Mouse (Mus musculus) lung, postnatal 0 days (tissue): Measurements from ENCODE around the gene Spata2. TPM values are rescaled to one million over a fixed set of nuclear protein-coding genes. Genes with fewer than 3 reads are reported as not detected.
A peak's percentile ranks its signal among the peaks of the same experiment; 100 is the strongest.

Experiments
- ATAC-seq: fragments of 200-750 bp; cut with Nextera tagmentation; 2 replicates; pipeline ENCODE4 v1.8.0; 2017; ENCODE audit warnings: moderate library complexity
- DNase-seq: peaks from one replicate; pipeline ENCODE4 v3.0.0-alpha.2; 2016; ENCODE audit warnings: low spot score
- H3K27ac ChIP-seq: fragments of 300-500 bp; sonication (generic); 2 replicates; pipeline ENCODE4 v1.5.1; 2014; ENCODE audit warnings: antibody characterized with exemption, mild to moderate bottlenecking, low read length, mixed read lengths
- H3K27me3 ChIP-seq: fragments of 300-500 bp; sonication (generic); replicated peaks from 2 replicates; pipeline ENCODE4 v1.6.1; 2014; ENCODE audit warnings: low read length, mixed read lengths; ENCODE audit not compliant: insufficient read depth
- H3K36me3 ChIP-seq: fragments of 300-500 bp; sonication (generic); 2 replicates; pipeline ENCODE4 v1.6.1; 2014; ENCODE audit warnings: low read length, mixed read lengths; ENCODE audit not compliant: insufficient read depth
- H3K4me1 ChIP-seq: fragments of 300-500 bp; sonication (generic); 2 replicates; pipeline ENCODE4 v1.6.1; 2014; ENCODE audit warnings: antibody characterized with exemption, low read depth, low read length, mixed read lengths; ENCODE audit not compliant: insufficient read depth
- H3K4me2 ChIP-seq: fragments of 300-500 bp; sonication (generic); replicated peaks from 2 replicates; pipeline ENCODE4 v1.6.1; 2014; ENCODE audit warnings: low read depth, mild to moderate bottlenecking, low read length, moderate library complexity, mixed read lengths
- H3K4me3 ChIP-seq: fragments of 300-500 bp; sonication (generic); 2 replicates; pipeline ENCODE4 v1.5.1; 2014; ENCODE audit warnings: low read depth, low read length
- H3K9ac ChIP-seq: fragments of 300-500 bp; sonication (generic); replicated peaks from 2 replicates; pipeline ENCODE4 v1.6.1; 2014; ENCODE audit warnings: low read depth, mild to moderate bottlenecking
- H3K9me3 ChIP-seq: fragments of 300-500 bp; sonication (generic); 2 replicates; pipeline ENCODE4 v1.6.1; 2016; ENCODE audit warnings: low read length, mixed read lengths
- CTCF ChIP-seq: IDR thresholded peaks from 2 replicates; pipeline ENCODE4 v1.5.1; 2016; ENCODE audit warnings: antibody characterized with exemption, mild to moderate bottlenecking
- EP300 ChIP-seq: IDR thresholded peaks from 2 replicates; pipeline ENCODE4 v1.6.1; 2016; ENCODE audit warnings: antibody characterized with exemption, mild to moderate bottlenecking, control low read depth
- WGBS: fragments of 180-500 bp; shearing (Covaris S2); extraction: QIAGEN DNeasy Blood & Tissue Kit; methylation state at CpG from one replicate; pipeline ENCODE4 v1.1.7; 2014; 5-methylcytosine and 5-hydroxymethylcytosine counted together
- polyA plus RNA-seq: library from polyadenylated mRNA; unstranded; fragments of >200 nt; fragmentation: Nextera tagmentation; extraction: Ambion mirVana; gene quantifications from 2 replicates; pipeline ENCODE4 v1.2.1, GENCODE M21; 2015

Spata2 gene
- polyA plus RNA-seq, 1 experiment from 2014 or later: 8.9 TPM

DNA sequence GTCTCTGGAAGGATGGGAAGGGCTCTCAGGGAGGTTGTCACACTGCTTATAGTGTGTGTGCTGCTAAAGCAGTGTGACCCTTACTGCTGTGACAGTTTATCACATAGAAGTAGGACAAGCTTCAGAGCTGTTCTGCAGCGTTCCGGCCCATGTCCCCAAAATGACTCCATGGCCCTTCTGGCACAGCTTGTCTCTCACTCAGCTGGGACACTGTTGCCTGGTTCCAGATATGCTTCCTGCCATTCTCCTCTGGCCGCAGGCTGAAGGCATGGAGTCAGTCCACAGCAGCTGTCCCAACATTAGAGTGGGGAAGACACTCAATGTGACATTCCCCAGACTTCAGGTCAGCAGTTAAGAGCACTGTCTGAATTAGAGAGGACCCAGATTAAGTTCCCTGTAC is 34.1 kb downstream of the Spata2 start:
- 96% methylated on average over 3 of the region's 3 CpGs for WGBS
- ATAC-seq: no peak
- no peaks in the 10 kb centered on the region for H3K9me3 ChIP-seq
- no peak for TF ChIP-seq CTCF
- no peak for TF ChIP-seq EP300
- H3K27me3 ChIP-seq: no peaks in the 10 kb centered on the region
- H3K9ac ChIP-seq: no peak overlapping the region
- H3K4me3 ChIP-seq: no peak overlapping the region
- H3K4me2 ChIP-seq: no peak overlapping the region
- DNase-seq: no peak
- H3K4me1 ChIP-seq: no peaks in the 10 kb centered on the region
- peaks cover 19% of the 10 kb centered on the region for H3K36me3 ChIP-seq
- H3K27ac ChIP-seq: no peak overlapping the region

DNA sequence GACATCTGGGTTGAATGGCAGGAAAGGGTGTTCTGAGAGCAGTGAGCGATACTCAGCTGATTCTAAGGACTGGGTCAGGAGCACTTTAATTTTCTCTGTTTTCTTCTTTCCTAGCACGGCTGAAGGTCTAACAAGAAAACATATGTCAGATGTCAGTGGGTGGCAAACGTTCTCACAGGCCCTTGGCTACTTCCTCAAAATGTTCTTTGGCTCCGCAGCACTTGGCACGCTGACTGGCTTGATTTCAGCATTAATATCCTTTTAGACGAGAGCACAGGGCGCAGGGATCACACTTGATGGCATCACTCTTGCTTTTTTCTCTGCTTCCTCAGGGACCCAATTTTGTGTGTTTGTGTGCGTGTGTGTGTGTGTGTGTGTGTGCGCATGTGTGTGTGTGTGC is 35.5 kb downstream of the Spata2 start:
- H3K27me3 ChIP-seq: no peaks in the 10 kb centered on the region
- H3K4me1 ChIP-seq: no peaks in the 10 kb centered on the region
- 89% methylated on average over 9 of the region's 9 CpGs for WGBS
- peaks cover 22% of the 10 kb centered on the region for H3K36me3 ChIP-seq
- H3K9ac ChIP-seq: no peak overlapping the region
- no peak for ATAC-seq
- no peak overlapping the region for H3K4me3 ChIP-seq
- no peak overlapping the region for H3K27ac ChIP-seq
- DNase-seq: no peak
- H3K4me2 ChIP-seq: no peak overlapping the region
- H3K9me3 ChIP-seq: no peaks in the 10 kb centered on the region
- TF ChIP-seq EP300 (no peak), CTCF (no peak)

DNA sequence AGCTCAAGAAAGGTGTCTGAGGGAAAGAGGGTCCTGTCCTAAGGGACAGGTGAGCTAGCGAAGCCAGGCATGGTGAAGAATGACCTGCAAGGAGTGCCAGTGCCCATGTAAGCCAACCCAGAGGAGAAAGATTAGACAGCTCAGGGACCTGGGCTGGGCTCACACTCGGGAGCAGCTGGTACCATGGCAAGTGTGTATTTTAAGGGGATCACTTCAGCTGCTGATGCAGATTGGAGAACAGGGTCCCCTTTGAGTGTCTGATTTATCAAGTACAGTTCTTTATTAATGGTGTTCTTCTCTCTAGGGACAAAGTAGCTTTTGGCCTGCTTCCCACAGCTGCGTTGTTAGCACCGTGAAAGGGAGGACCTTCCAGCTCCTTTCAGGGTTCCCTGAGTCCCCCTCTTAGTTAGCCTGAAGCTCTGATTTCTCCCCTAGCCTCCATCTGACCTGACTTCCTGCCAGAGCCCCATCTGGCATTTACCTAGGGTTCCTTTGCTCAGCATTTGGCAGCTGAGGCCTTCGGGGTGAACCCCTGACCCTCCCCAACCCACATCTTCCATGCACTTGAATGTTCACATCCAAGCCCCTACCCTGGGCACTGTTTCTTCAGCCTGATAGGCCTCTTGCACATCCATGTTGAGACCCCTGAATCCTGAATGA is 36.2 kb downstream of the Spata2 start:
- H3K27ac ChIP-seq: no peak overlapping the region
- H3K9ac ChIP-seq: no peak overlapping the region
- TF ChIP-seq CTCF (no peak), EP300 (no peak)
- H3K27me3 ChIP-seq: no peaks in the 10 kb centered on the region
- 85% methylated on average over 5 of the region's 5 CpGs for WGBS
- DNase-seq: no peak
- H3K9me3 ChIP-seq: no peaks in the 10 kb centered on the region
- no peaks in the 10 kb centered on the region for H3K4me1 ChIP-seq
- peaks cover 22% of the 10 kb centered on the region for H3K36me3 ChIP-seq
- ATAC-seq: no peak
- no peak overlapping the region for H3K4me3 ChIP-seq
- H3K4me2 ChIP-seq: no peak overlapping the region

DNA sequence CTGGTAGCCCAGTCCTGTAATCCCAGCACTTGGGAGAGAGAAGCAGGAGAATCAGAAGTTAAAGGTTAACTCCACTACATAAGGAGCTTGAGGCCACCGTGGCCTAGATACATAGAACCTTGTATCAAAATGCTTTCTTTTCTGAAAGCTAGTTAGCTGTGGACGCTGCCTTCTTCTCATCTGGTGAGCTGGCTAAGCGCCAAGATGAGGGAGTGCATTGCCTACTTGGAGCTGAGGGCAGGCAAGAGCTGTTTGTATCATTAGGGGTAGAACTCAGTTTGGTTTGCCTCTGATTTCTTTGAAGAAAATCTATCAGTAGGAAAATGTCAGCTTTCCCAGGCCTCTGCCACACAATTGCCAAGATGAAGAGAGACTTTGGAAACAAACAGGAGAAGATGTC is 38.9 kb downstream of the Spata2 start:
- Histone ChIP-seq H3K36me3 (peaks cover 31% of the 10 kb centered on the region), H3K9me3 (no peaks in the 10 kb centered on the region), H3K9ac (no peak overlapping the region), H3K27me3 (no peaks in the 10 kb centered on the region), H3K4me2 (no peak overlapping the region), H3K4me1 (no peaks in the 10 kb centered on the region), H3K27ac (no peak overlapping the region), H3K4me3 (no peak overlapping the region)
- WGBS: 54% methylated on average over 3 of the region's 3 CpGs
- no peak for TF ChIP-seq CTCF
- ATAC-seq (no peak), DNase-seq (no peak)

DNA sequence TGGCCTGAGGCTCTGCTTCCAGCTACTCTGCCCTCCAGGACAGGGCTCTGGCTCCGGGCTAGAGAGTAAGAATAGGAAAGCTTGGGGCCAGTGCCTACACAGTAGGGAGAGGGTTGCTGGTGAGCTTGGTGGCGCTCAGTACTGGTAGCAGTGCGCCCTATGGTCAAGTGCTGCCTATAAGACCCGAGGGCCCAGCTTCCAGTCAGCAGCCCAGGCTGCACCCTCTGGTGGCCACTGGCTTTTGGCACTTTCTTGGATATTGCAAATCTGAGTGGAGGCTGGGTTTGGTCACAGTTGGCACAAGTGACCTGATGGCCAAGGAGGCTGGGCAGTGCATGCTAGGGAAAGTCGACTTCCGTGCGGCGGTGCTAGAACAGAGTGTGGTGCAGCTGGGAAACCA is 42.0 kb downstream of the Spata2 start:
- Histone ChIP-seq H3K4me3 (no peak overlapping the region), H3K4me1 (no peaks in the 10 kb centered on the region), H3K27ac (no peak overlapping the region), H3K9ac (no peak overlapping the region), H3K9me3 (no peaks in the 10 kb centered on the region), H3K4me2 (no peak overlapping the region), H3K36me3 (peaks cover 36% of the 10 kb centered on the region), H3K27me3 (no peaks in the 10 kb centered on the region)
- TF ChIP-seq EP300 (no peak), CTCF (peak; percentile 29)
- no peak for DNase-seq
- WGBS: 91% methylated on average over 8 of the region's 8 CpGs
- ATAC-seq: no peak

DNA sequence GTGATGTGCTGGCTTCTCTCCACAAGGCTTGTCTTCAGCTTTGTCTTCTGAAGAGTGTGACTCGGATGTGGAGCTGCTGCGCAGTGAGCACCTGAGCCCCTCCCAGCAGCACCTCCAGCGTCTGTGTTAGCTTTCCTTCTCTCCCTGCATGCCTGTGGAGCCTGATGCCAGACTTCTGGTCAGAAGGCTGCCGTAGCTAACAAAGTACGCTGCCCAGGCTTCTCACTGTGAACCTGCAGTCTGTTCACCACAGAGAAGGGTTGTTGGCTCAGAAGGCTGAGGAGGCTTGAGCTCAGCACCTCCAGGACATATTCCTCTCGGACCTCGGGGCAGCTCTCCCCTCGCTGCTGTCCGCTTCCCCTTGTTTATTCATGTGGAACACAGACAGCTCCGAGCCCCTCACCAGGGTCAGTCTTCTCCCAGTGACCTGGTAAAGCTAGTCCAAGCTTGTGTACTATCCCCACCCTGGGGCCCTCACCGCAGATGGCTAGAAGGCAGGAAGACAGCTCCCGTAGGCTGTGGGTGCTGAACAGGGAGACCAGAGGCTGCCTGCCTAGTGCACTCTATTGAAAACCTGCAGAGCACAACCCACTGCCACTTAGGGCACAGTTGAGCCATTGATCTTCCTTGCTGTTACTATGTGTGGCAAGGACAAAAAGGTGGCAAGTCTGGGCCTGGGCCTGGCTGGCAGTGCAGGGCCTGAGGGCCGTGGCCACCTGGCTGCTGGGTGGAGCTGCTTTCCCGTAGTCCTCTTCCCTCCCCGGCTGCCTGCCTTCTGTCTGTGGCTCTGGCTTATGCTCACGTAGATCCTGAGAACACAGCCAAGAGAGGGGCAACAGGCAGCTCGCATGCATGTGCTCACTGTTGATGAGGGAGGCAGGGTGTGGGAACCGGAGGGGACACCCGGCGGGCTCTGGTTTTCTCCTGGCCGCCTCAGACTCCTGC is 43.1 kb downstream of the Spata2 start:
- WGBS: 86% methylated on average over 21 of the region's 21 CpGs
- DNase-seq: no peak
- no peak overlapping the region for H3K27ac ChIP-seq
- no peak overlapping the region for H3K4me3 ChIP-seq
- peaks cover 27% of the 10 kb centered on the region for H3K36me3 ChIP-seq
- H3K4me2 ChIP-seq: no peak overlapping the region
- TF ChIP-seq CTCF (no peak), EP300 (no peak)
- H3K27me3 ChIP-seq: no peaks in the 10 kb centered on the region
- no peak overlapping the region for H3K9ac ChIP-seq
- H3K4me1 ChIP-seq: no peaks in the 10 kb centered on the region
- no peaks in the 10 kb centered on the region for H3K9me3 ChIP-seq
- no peak for ATAC-seq
